Mouse (Mus musculus): ENCODE data around the gene D330045A20Rik. TPM values are rescaled to one million over a fixed set of nuclear protein-coding genes. Genes with fewer than 3 reads are reported as not detected.
"Not testable (repeated sequence)": the region's sequence is repeated elsewhere in the genome, so short reads cannot be mapped to it uniquely, and the experiment has no call there.

D330045A20Rik gene
- 1.6 TPM in 1 of 2 replicates, not detected in the other for polyA plus RNA-seq (2011; ENCODE audit: insufficient read depth, insufficient read length, low replicate concordance, missing spikeins)

DNA sequence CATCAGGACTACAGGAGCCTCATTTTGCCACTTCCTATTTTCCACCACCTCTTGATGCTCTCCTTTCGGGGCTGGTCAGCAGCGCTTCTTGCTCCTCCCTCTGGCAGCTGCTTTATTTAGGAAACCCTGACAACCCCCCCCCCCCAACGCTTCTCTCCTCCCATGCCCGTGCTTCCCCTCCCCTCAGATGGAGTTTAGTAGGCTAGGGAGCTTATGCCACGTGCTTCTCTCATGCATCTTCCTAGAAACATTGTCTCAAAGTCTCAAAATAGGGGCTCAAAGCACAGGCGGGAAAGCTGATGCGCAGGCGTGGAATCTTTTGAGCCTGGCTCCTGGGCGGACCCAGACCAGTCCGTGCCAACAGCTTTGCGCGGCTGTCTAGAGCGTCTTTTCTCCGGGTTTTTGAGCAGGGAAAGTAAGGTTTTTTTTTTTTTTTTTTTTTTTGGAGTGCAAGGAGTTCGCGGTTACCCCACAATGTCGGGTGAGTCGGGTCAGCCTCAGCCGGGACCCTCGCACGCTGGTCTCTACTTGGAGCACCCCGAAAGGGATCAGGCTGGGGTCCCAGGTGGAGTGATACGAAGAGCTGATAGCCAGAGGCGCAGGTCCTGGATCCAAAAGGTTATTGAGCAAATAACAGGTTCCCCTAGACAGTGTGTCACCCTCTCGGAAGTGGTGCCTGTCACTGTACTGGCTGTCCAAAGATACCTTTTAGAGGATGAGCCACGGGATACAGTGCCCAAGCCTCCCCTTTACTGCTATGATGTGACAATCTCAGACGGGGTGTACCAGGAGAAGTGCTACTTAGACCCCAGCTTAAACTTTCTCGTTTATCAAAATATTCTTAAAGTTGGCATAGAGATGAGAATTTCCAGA is at the start of gene D330045A20Rik:
Gene D330045A20Rik (plus strand): TSS at position 346 of the 873 bp plus-strand sequence.
- 24% methylated on average over 25 of the region's 28 CpGs for WGBS

DNA sequence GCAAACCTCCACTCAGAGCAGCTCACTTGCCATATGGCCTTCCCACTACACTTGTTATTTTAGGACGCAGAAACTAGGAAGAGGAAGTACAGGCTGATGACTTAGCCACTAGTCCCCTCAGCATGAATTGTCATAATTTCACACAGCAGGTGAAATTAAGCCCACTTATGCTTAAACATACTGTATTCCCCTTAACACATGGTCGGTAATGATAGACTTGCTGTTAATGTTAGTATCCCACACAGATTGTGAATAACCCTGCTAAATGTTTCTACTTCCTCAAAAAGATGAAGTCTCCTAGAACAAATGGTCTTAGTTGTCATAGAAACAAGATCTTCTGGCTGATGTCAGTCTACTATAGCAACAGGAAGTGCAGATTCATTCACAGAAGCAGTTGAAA is 47.6 kb upstream of the D330045A20Rik start:
- Histone ChIP-seq H3K4me3 (replicated peaks; ENCODE audit: control insufficient read depth, low read depth, low read length) (no peak overlapping the region), H3K27ac (ENCODE audit: control insufficient read depth, insufficient read depth, low read depth, low read length, poor library complexity) (no peak overlapping the region), H3K4me1 (ENCODE audit: control insufficient read depth, insufficient read depth, low read length) (no peaks in the 10 kb centered on the region)
- no peak for TF ChIP-seq POLR2A (IDR thresholded peaks at IDR 0.05; ENCODE audit: borderline replicate concordance, control insufficient read depth, low read depth, low read length)
- no peak for TF ChIP-seq CTCF (IDR thresholded peaks at IDR 0.05; ENCODE audit: control insufficient read depth, insufficient read depth, low read length)
- 19% methylated on average over 2 of the region's 2 CpGs for WGBS

More for the DNA sequence above, at the start of gene D330045A20Rik:
- TF ChIP-seq CTCF (IDR thresholded peaks at IDR 0.05; ENCODE audit: control insufficient read depth, insufficient read depth, low read length) (no peak), POLR2A (IDR thresholded peaks at IDR 0.05; ENCODE audit: borderline replicate concordance, control insufficient read depth, low read depth, low read length) (no peak)
- H3K4me1 ChIP-seq (ENCODE audit: control insufficient read depth, insufficient read depth, low read length), result no peaks in the 10 kb centered on the region
- H3K27ac ChIP-seq (ENCODE audit: control insufficient read depth, insufficient read depth, low read depth, low read length, poor library complexity), result no peak within 1 kb of the TSS
- H3K4me3 ChIP-seq (replicated peaks; ENCODE audit: control insufficient read depth, low read depth, low read length), result no peak within 1 kb of the TSS

DNA sequence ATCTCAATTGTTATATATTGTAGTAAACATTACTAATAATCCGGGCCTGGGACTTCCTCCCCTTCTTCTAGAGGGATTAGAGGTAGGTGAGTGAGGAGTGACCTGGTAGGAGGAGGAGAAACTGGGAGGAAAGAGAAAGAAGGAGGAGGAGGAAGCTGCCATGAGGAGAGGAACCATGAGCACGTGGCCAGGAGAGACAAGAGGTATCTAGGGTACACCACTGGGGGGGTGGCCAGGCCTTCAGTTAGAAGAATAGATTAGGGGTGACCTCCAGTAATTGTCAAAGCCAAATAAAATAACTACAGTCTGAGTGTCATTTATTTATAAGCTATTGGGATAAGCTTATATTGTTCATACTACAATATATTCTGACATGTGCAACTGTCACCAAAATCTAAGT is 45.0 kb upstream of the D330045A20Rik start:
- TF ChIP-seq POLR2A (IDR thresholded peaks at IDR 0.05; ENCODE audit: borderline replicate concordance, control insufficient read depth, low read depth, low read length) (no peak), CTCF (IDR thresholded peaks at IDR 0.05; ENCODE audit: control insufficient read depth, insufficient read depth, low read length) (no peak)
- H3K4me3 ChIP-seq (replicated peaks; ENCODE audit: control insufficient read depth, low read depth, low read length), result no peak overlapping the region
- no peaks in the 10 kb centered on the region for H3K4me1 ChIP-seq (ENCODE audit: control insufficient read depth, insufficient read depth, low read length)
- H3K27ac ChIP-seq (ENCODE audit: control insufficient read depth, insufficient read depth, low read depth, low read length, poor library complexity), result no peak overlapping the region
- WGBS, result 52% methylated on average over 2 of the region's 2 CpGs

DNA sequence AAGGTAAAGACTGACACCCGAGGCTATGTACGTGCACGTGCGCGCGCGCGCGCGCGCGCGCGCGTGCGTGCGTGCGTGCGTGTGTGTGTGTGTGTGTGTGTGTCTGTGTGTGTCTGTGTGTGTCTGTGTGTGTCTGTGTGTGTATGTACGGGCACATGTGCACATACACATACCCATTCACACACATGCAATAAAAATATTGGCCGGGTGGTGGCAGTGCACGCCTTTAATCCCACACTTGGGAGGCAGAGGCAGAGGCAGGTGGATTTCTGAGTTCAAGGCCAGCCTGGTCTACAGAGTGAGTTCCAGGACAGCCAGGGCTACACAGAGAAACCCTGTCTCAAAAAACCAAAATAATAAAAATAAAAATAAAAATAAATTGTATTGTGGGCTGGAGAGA is 39.1 kb upstream of the D330045A20Rik start:
- H3K27ac ChIP-seq (ENCODE audit: control insufficient read depth, insufficient read depth, low read depth, low read length, poor library complexity); H3K4me3 ChIP-seq (replicated peaks; ENCODE audit: control insufficient read depth, low read depth, low read length); H3K4me1 ChIP-seq (ENCODE audit: control insufficient read depth, insufficient read depth, low read length): not testable (repeated sequence)
- 93% methylated on average over 22 of the region's 22 CpGs for WGBS

DNA sequence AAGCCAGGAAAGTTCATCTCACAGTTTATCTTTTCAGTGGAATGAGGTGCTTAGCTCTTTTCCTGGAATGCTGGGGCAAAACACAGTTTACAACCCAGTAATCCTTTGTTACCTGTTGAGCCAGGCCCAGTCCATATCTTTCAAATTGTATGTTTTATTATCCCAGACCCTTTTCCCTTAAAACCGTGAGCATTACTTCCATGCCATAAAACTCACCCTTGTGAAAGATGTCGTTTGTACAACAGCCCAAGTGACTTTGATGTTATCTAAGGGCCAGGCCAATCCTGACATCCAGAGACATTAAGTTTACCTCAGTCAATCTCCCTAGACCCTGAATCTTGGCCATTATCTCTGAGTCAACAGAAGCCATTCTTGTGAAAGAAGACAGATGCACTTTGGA is 23.4 kb upstream of the D330045A20Rik start:
- Histone ChIP-seq H3K4me1 (ENCODE audit: control insufficient read depth, insufficient read depth, low read length) (no peaks in the 10 kb centered on the region), H3K27ac (ENCODE audit: control insufficient read depth, insufficient read depth, low read depth, low read length, poor library complexity) (no peak overlapping the region), H3K4me3 (replicated peaks; ENCODE audit: control insufficient read depth, low read depth, low read length) (no peak overlapping the region)
- TF ChIP-seq CTCF (IDR thresholded peaks at IDR 0.05; ENCODE audit: control insufficient read depth, insufficient read depth, low read length) (no peak), POLR2A (IDR thresholded peaks at IDR 0.05; ENCODE audit: borderline replicate concordance, control insufficient read depth, low read depth, low read length) (no peak)
- 52% methylated on average over 2 of the region's 2 CpGs for WGBS

DNA sequence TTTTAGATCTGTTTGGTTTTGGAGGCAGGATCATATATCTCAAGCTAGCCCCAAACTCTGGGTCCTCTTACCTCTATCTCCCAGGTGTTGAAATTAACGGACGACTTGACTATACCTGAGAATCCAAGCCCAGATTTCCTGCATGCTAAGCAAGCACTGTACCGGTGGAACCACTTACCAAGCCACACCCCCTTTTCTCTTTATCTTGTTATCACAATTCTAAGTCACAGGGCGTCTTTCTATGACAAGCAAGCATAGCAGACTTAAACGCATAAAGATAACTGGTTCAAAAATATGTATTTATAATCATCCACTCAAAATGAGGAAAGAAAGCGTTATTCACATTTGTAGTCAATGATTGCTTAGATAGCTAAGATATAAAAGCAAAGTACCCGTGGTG is 1.9 kb downstream of the D330045A20Rik start:
- no peak overlapping the region for H3K4me3 ChIP-seq (replicated peaks; ENCODE audit: control insufficient read depth, low read depth, low read length)
- no peaks in the 10 kb centered on the region for H3K4me1 ChIP-seq (ENCODE audit: control insufficient read depth, insufficient read depth, low read length)
- TF ChIP-seq POLR2A (IDR thresholded peaks at IDR 0.05; ENCODE audit: borderline replicate concordance, control insufficient read depth, low read depth, low read length) (no peak), CTCF (IDR thresholded peaks at IDR 0.05; ENCODE audit: control insufficient read depth, insufficient read depth, low read length) (no peak)
- 49% methylated on average over 7 of the region's 7 CpGs for WGBS
- no peak overlapping the region for H3K27ac ChIP-seq (ENCODE audit: control insufficient read depth, insufficient read depth, low read depth, low read length, poor library complexity)

DNA sequence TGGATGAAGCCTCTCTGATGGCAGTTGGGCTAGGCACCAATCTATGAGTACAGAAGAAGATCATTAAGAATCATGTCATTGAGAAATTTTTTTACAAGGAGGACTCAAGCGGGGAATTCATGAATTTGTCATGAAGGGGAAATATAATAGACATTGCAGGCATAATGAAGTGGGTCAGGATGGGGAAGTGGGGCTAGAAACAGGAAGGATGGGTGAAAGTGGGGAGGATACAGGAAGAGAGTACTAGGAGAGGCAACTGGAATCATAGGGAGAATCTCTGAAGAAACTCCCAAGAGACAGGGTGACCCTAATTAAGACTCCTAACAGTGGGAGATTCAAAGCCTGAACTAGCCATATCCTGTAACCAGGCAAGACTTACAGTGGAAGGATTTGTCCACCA is 4.8 kb downstream of the D330045A20Rik start:
- WGBS, result 50% methylated on average over 1 of the region's 1 CpGs
- no peak for TF ChIP-seq POLR2A (IDR thresholded peaks at IDR 0.05; ENCODE audit: borderline replicate concordance, control insufficient read depth, low read depth, low read length)
- TF ChIP-seq CTCF (IDR thresholded peaks at IDR 0.05; ENCODE audit: control insufficient read depth, insufficient read depth, low read length), result no peak

DNA sequence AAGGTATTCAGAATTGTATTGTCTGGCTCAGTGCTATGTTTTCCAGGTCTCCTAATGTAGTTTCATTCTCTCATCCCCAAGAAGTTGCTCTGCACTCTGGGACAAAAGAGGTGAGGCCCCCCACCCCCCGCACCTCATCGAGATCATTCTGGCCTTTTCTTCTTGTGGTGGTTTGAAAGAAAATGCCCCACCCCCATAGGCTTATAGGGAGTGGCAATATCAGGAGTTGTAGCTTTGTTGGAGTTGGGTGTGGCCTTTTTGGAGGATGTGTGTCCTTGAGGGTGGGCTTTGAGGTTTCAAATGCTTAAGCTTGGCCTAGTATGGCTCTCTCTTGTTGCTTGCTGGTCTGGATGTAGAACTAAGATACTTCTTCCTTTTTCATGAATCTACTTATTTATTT is 36.0 kb downstream of the D330045A20Rik start:
- Histone ChIP-seq H3K27ac (ENCODE audit: control insufficient read depth, insufficient read depth, low read depth, low read length, poor library complexity) (no peak overlapping the region), H3K4me1 (ENCODE audit: control insufficient read depth, insufficient read depth, low read length) (no peaks in the 10 kb centered on the region), H3K4me3 (replicated peaks; ENCODE audit: control insufficient read depth, low read depth, low read length) (no peak overlapping the region)
- no peak for TF ChIP-seq POLR2A (IDR thresholded peaks at IDR 0.05; ENCODE audit: borderline replicate concordance, control insufficient read depth, low read depth, low read length)
- WGBS, result 73% methylated on average over 2 of the region's 2 CpGs

More for the DNA sequence above, 4.8 kb downstream of the D330045A20Rik start:
- no peak overlapping the region for H3K27ac ChIP-seq (ENCODE audit: control insufficient read depth, insufficient read depth, low read depth, low read length, poor library complexity)
- no peaks in the 10 kb centered on the region for H3K4me1 ChIP-seq (ENCODE audit: control insufficient read depth, insufficient read depth, low read length)
- H3K4me3 ChIP-seq (replicated peaks; ENCODE audit: control insufficient read depth, low read depth, low read length), result no peak overlapping the region

All from bone marrow, adult 2 months (tissue).